Mouse (Mus musculus): ENCODE results near the gene Med15.
"Not testable (repeated sequence)": the region's sequence is repeated elsewhere in the genome, so short reads cannot be mapped to it uniquely, and the experiment has no call there.

Med15 gene

DNA sequence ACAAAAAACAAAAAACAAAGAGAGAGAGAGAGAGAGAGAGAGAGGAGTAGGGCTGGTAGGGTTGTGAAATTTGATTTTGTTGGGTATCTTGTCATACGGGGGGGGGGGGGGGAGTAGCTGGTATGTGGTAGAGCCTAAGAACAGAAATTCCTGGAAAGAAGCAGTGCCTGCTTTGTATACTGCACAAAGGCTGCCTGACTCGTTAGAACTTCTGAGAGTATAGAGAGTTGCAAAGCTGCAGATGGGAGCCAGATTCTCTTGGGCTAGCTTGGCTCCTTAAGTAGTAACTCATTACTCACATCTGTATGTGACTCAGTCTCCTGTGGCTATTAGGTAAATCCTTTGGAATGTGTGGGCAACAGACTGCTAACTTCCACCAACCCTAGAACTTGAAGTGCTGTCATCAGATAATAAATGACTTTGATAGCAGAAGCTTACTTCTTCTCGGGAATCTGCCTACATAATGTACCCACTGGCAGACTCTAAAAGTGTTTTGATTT, at the start of gene Med15:
Med15 (minus strand) TSS at position 51 of the 500 bp plus-strand sequence.
- DNase-seq (ENCODE audit: low read depth) = no peak

DNA sequence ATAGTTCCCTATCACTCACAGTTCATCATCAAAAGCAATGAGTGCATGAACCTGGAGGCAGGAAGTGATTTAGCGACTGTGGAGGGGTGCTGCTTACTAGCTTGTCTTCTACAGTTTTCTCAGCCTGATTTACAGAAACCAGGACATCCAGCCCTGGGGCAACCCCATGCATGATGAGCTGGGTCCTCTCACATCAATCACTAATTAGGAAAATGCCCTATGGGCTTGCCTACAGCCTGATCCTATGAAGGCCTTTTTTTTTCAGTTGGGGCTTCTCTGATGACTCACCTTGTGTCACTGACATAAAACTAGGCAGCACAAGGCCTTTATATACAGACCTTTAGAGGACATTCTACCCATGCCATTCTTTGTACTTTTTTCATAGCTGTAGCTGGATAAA, 47.0 kb upstream of the Med15 start:
- DNase-seq (ENCODE audit: low read depth) = no peak

DNA sequence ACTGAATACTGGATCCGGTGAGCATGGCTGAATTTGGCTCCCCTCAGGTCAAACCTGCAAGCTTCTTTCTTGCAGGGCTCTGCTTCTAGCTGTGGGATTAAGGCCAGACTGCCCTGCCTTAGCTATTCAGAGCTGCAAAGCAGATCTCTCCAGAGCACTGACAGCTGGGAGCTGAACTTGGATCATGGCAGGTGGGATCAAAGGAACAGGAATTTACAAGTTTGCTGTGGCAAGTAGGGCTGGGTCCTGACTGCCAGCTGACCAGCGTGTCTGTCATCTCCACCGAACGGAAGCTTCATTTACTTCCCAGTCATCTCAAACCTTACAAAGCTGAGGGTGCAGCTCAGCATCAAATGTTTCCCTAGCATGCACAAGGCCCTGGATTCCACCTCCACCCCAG, 45.5 kb upstream of the Med15 start:
- no peak for DNase-seq (ENCODE audit: low read depth)

DNA sequence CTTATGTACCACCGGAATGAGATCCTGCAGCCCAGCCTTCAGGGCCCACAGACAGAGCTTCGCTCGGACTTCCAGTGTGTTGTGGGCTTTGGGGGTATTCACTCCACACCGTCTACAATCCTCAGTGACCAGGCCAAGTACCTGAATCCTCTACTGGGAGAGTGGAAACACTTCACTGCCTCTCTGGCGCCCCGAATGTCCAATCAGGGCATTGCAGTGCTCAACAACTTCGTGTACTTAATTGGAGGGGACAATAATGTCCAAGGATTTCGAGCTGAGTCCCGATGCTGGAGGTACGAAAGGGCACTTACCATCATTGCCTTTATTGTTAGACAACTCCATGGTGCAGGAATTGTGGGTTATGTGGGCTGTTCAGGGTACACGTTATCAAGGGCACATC, 44.1 kb upstream of the Med15 start:
- peak; percentile 40 for DNase-seq (ENCODE audit: low read depth)

DNA sequence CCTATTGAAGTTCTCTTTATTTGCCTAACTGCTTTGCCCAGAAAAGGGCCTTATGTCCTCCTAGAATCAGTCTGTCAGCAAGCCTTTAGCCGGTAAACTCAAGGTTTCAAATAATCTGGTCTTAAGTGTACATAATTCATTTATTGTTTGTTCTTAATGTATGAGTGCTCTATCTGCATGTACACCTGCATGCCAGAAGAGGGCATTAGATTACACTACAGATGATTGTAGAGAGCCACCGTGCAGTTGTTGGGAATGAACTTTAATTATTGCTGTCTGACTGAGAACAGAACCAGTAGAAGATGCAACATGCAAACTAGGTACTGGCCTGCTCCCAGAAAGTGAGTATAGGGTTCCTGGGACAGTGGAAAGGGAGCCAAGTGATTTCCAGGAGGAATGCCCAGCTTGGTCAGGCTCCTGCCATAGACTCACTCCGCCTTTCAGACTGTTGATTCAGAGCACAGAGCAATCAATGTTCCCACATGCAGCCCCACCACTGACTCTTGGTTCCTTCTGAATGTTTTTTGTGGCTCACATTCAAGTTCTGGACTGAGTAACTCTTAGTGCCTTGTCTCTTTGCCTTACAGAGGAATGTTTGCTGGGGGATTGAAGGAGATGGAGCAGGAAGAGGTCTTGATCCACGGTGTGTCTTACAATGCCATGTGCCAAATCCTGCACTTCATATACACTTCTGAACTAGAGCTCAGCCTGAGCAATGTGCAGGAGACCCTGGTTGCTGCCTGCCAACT, 38.6 kb upstream of the Med15 start:
- DNase-seq (ENCODE audit: low read depth) = no peak

DNA sequence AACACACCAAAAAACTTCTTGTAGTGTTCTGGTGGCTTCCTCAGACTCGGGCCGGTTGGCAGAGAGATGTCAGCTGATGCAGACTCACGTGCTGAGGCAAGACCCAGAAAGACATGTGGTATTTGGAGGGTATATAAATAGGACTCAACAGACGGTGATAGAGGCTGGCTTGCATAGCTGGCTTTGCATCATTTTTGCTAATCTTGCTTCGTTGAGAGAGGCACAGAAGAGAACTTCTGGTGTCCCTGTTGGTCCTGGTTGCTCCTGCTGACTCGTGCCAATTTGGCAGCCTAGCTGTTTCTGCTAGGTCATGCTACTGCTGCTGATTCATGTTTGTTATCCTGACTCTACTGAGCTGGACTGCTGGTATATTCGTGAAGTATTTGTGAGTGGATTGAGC, 36.1 kb upstream of the Med15 start:
- no peak for DNase-seq (ENCODE audit: low read depth)

- DNase-seq (ENCODE audit: low read depth) = no peak
Measured at GRCm38 (mm10) chr16:17764108-17764511, 31.4 kb upstream of the Med15 start.

GRCm38 (mm10) chr16:17761074-17761473, 28.4 kb upstream of the Med15 start:
- no peak for DNase-seq (ENCODE audit: low read depth)

- DNase-seq (ENCODE audit: low read depth) = peak; percentile 53
Measured at GRCm38 (mm10) chr16:17760657-17761056, 28.0 kb upstream of the Med15 start.

- peak; percentile 43 for DNase-seq (ENCODE audit: low read depth)
Measured at GRCm38 (mm10) chr16:17759813-17760321, 27.2 kb upstream of the Med15 start.

- peak; percentile 82 for DNase-seq (ENCODE audit: low read depth)
Measured at GRCm38 (mm10) chr16:17759344-17759773, 26.7 kb upstream of the Med15 start, which contains the start of gene Klhl22. Gene Klhl22 (plus strand): TSS chr16:17759618.

- DNase-seq (ENCODE audit: low read depth) = no peak
Measured at GRCm38 (mm10) chr16:17758902-17759301, 26.2 kb upstream of the Med15 start.

DNA sequence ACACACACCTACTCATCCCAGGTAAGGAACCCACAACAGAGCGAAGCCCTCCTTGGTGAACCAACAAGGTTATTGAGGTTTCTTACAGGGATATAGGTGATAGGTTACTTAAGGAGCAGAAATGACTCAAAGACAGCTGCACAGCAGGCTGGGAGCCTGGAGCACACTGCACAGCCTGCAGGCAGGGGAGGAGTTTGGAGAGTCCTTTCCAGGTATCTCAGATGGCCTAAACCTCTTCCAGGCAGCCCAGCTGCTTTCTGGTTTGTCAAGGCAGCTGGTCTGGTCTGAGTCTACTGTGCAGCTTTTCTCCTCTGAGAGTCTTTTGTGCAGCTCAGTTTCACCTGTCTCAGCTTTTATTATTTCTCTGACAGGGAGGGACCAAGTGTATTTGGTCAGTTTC, 25.1 kb upstream of the Med15 start:
- no peak for DNase-seq (ENCODE audit: low read depth)

DNA sequence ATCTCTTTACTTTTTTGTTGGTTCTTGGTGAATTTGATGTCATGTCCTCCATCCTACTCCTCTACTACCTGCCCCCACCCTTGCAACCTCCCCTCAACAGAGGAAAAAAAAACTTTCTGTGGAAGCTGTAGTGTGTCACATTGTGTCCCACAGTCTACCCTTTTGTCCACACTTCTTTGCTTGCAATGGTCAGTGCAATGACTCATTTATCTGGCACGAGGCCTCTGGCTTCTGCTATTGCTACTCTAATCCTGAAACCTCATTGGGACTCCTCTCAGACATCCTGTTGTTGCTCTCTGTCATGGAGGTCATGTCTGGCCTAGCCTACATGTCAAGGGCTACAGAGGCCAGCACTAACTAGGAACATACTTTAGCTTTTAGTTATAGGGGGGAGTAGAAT, 21.0 kb upstream of the Med15 start:
- no peak for DNase-seq (ENCODE audit: low read depth)

GRCm38 (mm10) chr16:17753001-17753400, 20.3 kb upstream of the Med15 start:
- DNase-seq (ENCODE audit: low read depth) = no peak

- DNase-seq (ENCODE audit: low read depth) = no peak
Measured at GRCm38 (mm10) chr16:17745067-17745466, 12.4 kb upstream of the Med15 start.

DNA sequence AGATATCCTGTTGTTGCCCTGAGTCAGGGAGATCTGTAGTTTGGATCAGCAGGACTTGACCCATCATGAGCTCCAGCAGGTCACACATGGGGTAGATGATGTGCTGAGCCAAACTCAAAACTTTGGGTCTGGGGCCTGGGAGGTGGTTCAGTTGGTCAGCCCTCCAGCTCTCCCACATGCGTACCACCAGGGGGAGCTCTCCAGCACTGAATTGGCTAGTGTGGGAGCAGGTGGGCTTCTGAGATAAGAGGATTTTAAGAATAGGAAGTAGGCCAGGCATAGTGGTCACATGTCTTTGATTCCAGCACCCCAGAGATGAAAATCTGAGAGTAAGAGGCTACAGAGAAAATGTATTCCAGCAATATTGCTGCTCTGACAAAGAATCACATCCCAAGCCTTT, 11.8 kb upstream of the Med15 start:
- DNase-seq (ENCODE audit: low read depth) = peak; percentile 70

DNA sequence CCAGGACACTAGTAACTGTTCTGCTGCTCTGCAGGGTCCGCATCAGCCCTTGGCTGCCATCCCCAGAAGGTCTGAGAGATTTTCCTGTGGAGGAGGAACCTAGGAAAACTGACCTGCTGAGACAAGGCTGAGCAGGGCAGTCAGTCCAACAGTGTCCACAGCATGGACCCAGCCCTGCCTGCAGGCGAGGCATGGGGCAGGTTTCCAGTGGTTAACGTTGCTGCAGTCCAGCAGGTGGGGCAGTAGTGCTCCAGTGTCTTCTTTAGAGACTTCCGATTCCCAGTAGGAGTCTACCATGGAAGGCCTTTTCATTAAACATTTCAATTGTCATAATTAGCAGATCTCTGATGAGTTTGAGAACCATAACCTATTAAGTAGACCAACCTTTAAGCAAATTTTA, 10.6 kb upstream of the Med15 start:
- DNase-seq (ENCODE audit: low read depth) = no peak

GRCm38 (mm10) chr16:17742810-17743209, 10.1 kb upstream of the Med15 start:
- DNase-seq (ENCODE audit: low read depth) = no peak

GRCm38 (mm10) chr16:17740080-17740479, 7.4 kb upstream of the Med15 start:
- no peak for DNase-seq (ENCODE audit: low read depth)

GRCm38 (mm10) chr16:17736156-17736555, 3.5 kb upstream of the Med15 start:
- DNase-seq (ENCODE audit: low read depth) = no peak

DNA sequence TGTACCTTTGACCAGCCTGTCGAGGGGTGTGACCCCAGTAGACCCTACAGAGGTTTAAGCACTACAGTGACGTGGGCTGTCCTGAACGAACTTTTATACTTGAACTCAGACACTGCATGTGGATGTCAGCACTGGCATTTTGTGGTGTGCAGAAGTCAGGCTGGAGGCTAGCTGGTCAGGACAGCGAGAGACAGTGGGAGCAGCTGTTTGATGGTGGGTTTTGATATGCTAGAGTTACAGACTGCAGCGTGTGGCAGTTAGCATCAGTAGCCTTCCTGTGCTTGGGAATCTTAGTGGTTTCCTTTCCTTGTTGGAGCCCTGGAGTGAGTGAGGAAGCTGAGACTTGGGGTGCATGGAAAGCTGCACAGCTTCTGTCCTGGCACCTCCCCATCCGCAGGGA, 2.2 kb upstream of the Med15 start:
- not testable (repeated sequence) for DNase-seq (ENCODE audit: low read depth)

DNA sequence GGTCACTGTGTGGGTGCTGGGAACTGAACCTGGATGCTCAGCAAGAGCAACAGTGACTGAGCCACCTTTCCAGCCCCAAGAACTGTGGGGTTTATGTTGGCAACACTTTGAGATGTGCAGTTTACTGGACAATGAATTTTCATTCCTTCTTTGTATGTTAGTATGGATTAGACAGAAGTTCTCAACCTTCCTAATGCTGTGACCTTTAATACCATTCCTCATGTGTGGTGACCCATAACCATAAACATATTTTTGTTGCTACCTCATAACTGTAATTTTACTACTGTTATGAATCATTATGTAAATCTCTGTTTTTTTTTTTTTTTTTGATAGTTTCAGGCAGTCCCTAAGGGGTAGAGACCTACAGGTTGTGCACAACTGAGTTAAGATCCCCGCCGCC, 955 bp upstream of the Med15 start:
- DNase-seq (ENCODE audit: low read depth) = no peak

DNA sequence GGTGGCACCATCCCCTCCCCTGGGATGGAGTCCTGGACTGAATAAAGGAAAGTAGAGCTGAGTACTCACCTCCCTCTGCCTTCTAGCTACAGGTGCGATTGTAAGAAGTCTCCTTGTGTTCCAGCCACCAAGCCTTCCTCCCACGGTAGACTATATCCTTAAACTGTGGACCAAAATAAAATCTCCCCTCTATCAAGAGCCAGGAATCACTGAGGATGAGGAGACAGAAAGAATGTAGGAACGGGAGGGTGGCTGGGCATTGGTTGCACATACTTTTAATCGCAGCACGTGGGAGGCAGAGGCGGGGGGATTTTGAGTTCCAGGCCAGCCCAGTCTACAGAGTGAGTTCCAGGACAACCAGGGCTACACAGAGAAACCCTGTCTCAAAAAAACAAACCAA, 260 bp downstream of the Med15 start:
- no peak for DNase-seq (ENCODE audit: low read depth)
